In genomic region chr1:171234538-171234937, GRCm38 (mm10) we compare ENCODE assay signal across 23 mouse cellular contexts. TPM values are rescaled to one million over a fixed set of nuclear protein-coding genes. Genes with fewer than 3 reads are reported as not detected.
DNase-seq lines count a peak whose midpoint lies in the region; ATAC-seq and TF ChIP-seq lines count a peak whose summit lies in the region.
"Had no signal": no experiment of that assay in that cellular context is flagged by ENCODE, and none has a peak within 500 bp of the region (broad histone marks: within the 10 kb centered on the region; RNA-seq: fewer than 3 reads in every experiment).

No protein-coding gene starts in this region.

- WGBS in lung, postnatal 0 days, result 83% methylated on average over 4 of the region's 4 CpGs
- WGBS in liver, embryonic 13.5 days (ENCODE audit: insufficient replicate concordance), result 68% methylated on average over 4 of the region's 4 CpGs

- H3K9ac ChIP-seq in lung, postnatal 0 days (replicated peaks; ENCODE audit: low read depth), result no peak overlapping the region
- H3K9ac ChIP-seq in liver, embryonic 13.5 days, result no peak overlapping the region
- H3K9ac ChIP-seq: forebrain, embryonic 12.5 days; hindbrain, embryonic 15.5 days; limb, embryonic 12.5 days; lung, embryonic 15.5 days had no signal

- ATAC-seq in lung, postnatal 0 days, result no peak
- ATAC-seq in liver, embryonic 13.5 days (ENCODE audit: low read depth), result no peak
- ATAC-seq in megakaryocyte progenitor cell, adult 5-6 weeks (replicated peaks; ENCODE audit: poor library complexity), result peak; percentile 7; the same call in 1 of the 2 replicates
- no peak for ATAC-seq in inflammation-experienced regulatory T-cells, adult 6 months
- ATAC-seq: intestine, embryonic 16.5 days; midbrain, embryonic 16.5 days had no signal

- no peaks in the 10 kb centered on the region for H3K4me1 ChIP-seq in lung, postnatal 0 days (ENCODE audit: insufficient read depth, low read depth, low read length)
- peaks cover 3% of the 10 kb centered on the region for H3K4me1 ChIP-seq in brown adipose tissue, adult 24 weeks (ENCODE audit: control insufficient read depth, insufficient read depth, insufficient read length, low read length)
- peaks cover 62% of the 10 kb centered on the region for H3K4me1 ChIP-seq in liver, embryonic 13.5 days (replicated peaks)
- H3K4me1 ChIP-seq: hindbrain, embryonic 15.5 days; lung, embryonic 15.5 days had no signal

- H3K27ac ChIP-seq in lung, postnatal 0 days (ENCODE audit: low read length), result peak overlapping the region; percentile 87; the same call in 1 of the 2 replicates
- peak overlapping the region; percentile 54; the same call in 1 of the 2 replicates for H3K27ac ChIP-seq in brown adipose tissue, adult 24 weeks (replicated peaks; ENCODE audit: low read depth, low read length)
- H3K27ac ChIP-seq in liver, embryonic 13.5 days, result peak overlapping the region; percentile 71; the same call in 1 of the 2 replicates
- H3K27ac ChIP-seq: forebrain, embryonic 12.5 days; heart, embryonic 10.5 days; hindbrain, embryonic 15.5 days; limb, embryonic 12.5 days; lung, embryonic 15.5 days had no signal

- TF ChIP-seq CTCF in lung, postnatal 0 days (IDR thresholded peaks at IDR 0.05), result no peak

- H3K27me3 ChIP-seq in lung, postnatal 0 days (replicated peaks; ENCODE audit: insufficient read depth, low read length), result no peaks in the 10 kb centered on the region
- H3K27me3 ChIP-seq in liver, embryonic 13.5 days, result 0 out of 2 replicates have a peak, but pooled peaks cover 3% of the 10 kb centered on the region
- H3K27me3 ChIP-seq: forebrain, embryonic 12.5 days; hindbrain, embryonic 15.5 days; limb, embryonic 12.5 days; lung, embryonic 15.5 days had no signal

- H3K9me3 ChIP-seq in lung, postnatal 0 days (ENCODE audit: low read length), result no peaks in the 10 kb centered on the region
- no peaks in the 10 kb centered on the region for H3K9me3 ChIP-seq in liver, embryonic 13.5 days (replicated peaks)
- H3K9me3 ChIP-seq: forebrain, embryonic 12.5 days; heart, embryonic 10.5 days; hindbrain, embryonic 15.5 days; limb, embryonic 12.5 days; lung, embryonic 15.5 days had no signal

- peaks cover 38% of the 10 kb centered on the region for H3K36me3 ChIP-seq in lung, postnatal 0 days (ENCODE audit: insufficient read depth, low read length)
- H3K36me3 ChIP-seq in liver, embryonic 13.5 days, result peaks cover 57% of the 10 kb centered on the region

- TF ChIP-seq EP300 in lung, postnatal 0 days (IDR thresholded peaks at IDR 0.05), result no peak

- no peak overlapping the region for H3K4me3 ChIP-seq in lung, postnatal 0 days (ENCODE audit: low read depth, low read length)
- H3K4me3 ChIP-seq in brown adipose tissue, adult 24 weeks (ENCODE audit: insufficient read depth, low read depth, low read length), result no peak overlapping the region
- no peak overlapping the region for H3K4me3 ChIP-seq in liver, embryonic 13.5 days (replicated peaks)
- H3K4me3 ChIP-seq: forebrain, embryonic 12.5 days; heart, embryonic 10.5 days; hindbrain, embryonic 15.5 days; limb, embryonic 12.5 days; lung, embryonic 15.5 days had no signal

- H3K4me2 ChIP-seq in lung, postnatal 0 days (replicated peaks; ENCODE audit: low read depth, low read length), result no peak overlapping the region
- peak overlapping the region; percentile 41; the same call in 1 of the 2 replicates for H3K4me2 ChIP-seq in liver, embryonic 13.5 days
- H3K4me2 ChIP-seq: forebrain, embryonic 12.5 days; hindbrain, embryonic 15.5 days; limb, embryonic 12.5 days; lung, embryonic 15.5 days had no signal

- no peak for DNase-seq in lung, postnatal 0 days (ENCODE audit: low spot score)
- DNase-seq in lung, adult 18-20 months, result no peak
- DNase-seq in liver, embryonic 13.5 days, result no peak
- DNase-seq in adrenal gland, adult (ENCODE audit: inconsistent age in 2 of 2, low spot score in 1 of 2), result no peak
- no peak for DNase-seq in adrenal gland, postnatal 25 days
- DNase-seq: adrenal gland, postnatal 10 days; cerebellum, adult 18-20 months; gastrocnemius, postnatal 10 days; kidney, postnatal 36 days; right cerebral cortex, postnatal 14 days; thymus, postnatal 36 days had no signal

RNA-seq across cellular contexts. Expression of gene Fcer1g, which starts 0.4 kb away (rescaled TPM):
- 121 and 130 TPM in 2 replicates for polyA plus RNA-seq in lung, postnatal 0 days (2015; fragmentation: Nextera tagmentation; extraction: Ambion mirVana)
- polyA plus RNA-seq in brown adipose tissue, adult 24 weeks (2012; ENCODE audit: insufficient read depth, insufficient read length, missing spikeins), result 29.3 and 35.1 TPM in 2 replicates
- polyA plus RNA-seq in liver, embryonic 13.5 days (2015; fragmentation: Nextera tagmentation; extraction: Ambion mirVana), result 68.2 and 69.6 TPM in 2 replicates
- 293 and 379 TPM in 2 replicates for total RNA-seq in megakaryocyte progenitor cell, adult 5-6 weeks (2015)
- 101 and 178 TPM in 2 replicates for total RNA-seq in megakaryocyte progenitor cell, adult 5-6 weeks (2017)
- 10 to 100 TPM in 1 of 3 experiments, not detected in 2; 10.7 TPM for polyA plus RNA-seq in inflammation-experienced regulatory T-cells, adult 6 months (2017; shearing (Covaris generic))
- 11.1 and 13.7 TPM in 2 replicates for total RNA-seq in adrenal gland, postnatal 25 days (2021)
- polyA plus RNA-seq: C2C12 had no signal

RNA-seq across cellular contexts. Expression of gene Apoa2, which starts 9.7 kb away (rescaled TPM):
- polyA plus RNA-seq in lung, postnatal 0 days (2015; fragmentation: Nextera tagmentation; extraction: Ambion mirVana), result 2.3 and 5.5 TPM in 2 replicates
- 3.5 and 19.0 TPM in 2 replicates for polyA plus RNA-seq in brown adipose tissue, adult 24 weeks (2012; ENCODE audit: insufficient read depth, insufficient read length, missing spikeins)
- 3,578 and 3,897 TPM in 2 replicates for polyA plus RNA-seq in liver, embryonic 13.5 days (2015; fragmentation: Nextera tagmentation; extraction: Ambion mirVana)
- 0.94 and 2.3 TPM in 2 replicates for total RNA-seq in megakaryocyte progenitor cell, adult 5-6 weeks (2015)
- not detected in 2 replicates for total RNA-seq in megakaryocyte progenitor cell, adult 5-6 weeks (2017)
- polyA plus RNA-seq in inflammation-experienced regulatory T-cells, adult 6 months (2017; shearing (Covaris generic)), result not detected
- 2.1 and 105 TPM in 2 replicates for total RNA-seq in adrenal gland, postnatal 25 days (2021)
- total RNA-seq: neutrophil, adult 5-6 weeks had no signal
- polyA plus RNA-seq: C2C12 had no signal

RNA-seq across cellular contexts. Expression of gene Tomm40l, which starts 12.2 kb away (rescaled TPM):
- polyA plus RNA-seq in lung, postnatal 0 days (2015; fragmentation: Nextera tagmentation; extraction: Ambion mirVana), result 14.9 and 17.1 TPM in 2 replicates
- polyA plus RNA-seq in brown adipose tissue, adult 24 weeks (2012; ENCODE audit: insufficient read depth, insufficient read length, missing spikeins), result 59.3 and 65.5 TPM in 2 replicates
- 19.3 and 21.4 TPM in 2 replicates for polyA plus RNA-seq in liver, embryonic 13.5 days (2015; fragmentation: Nextera tagmentation; extraction: Ambion mirVana)
- 13.0 and 15.4 TPM in 2 replicates for total RNA-seq in megakaryocyte progenitor cell, adult 5-6 weeks (2015)
- 18.2 and 25.7 TPM in 2 replicates for total RNA-seq in megakaryocyte progenitor cell, adult 5-6 weeks (2017)
- polyA plus RNA-seq in inflammation-experienced regulatory T-cells, adult 6 months (2017; shearing (Covaris generic)), result 10 to 100 TPM; 24.1 to 34.6 (median 28.7) TPM
- total RNA-seq in adrenal gland, postnatal 25 days (2021), result 32.9 and 43.7 TPM in 2 replicates

RNA-seq across cellular contexts. Expression of gene Adamts4, which starts 15.7 kb away (rescaled TPM):
- 2.7 and 3.3 TPM in 2 replicates for polyA plus RNA-seq in lung, postnatal 0 days (2015; fragmentation: Nextera tagmentation; extraction: Ambion mirVana)
- polyA plus RNA-seq in brown adipose tissue, adult 24 weeks (2012; ENCODE audit: insufficient read depth, insufficient read length, missing spikeins), result 0.50 and 1.2 TPM in 2 replicates
- 0.43 and 0.46 TPM in 2 replicates for polyA plus RNA-seq in liver, embryonic 13.5 days (2015; fragmentation: Nextera tagmentation; extraction: Ambion mirVana)
- total RNA-seq in megakaryocyte progenitor cell, adult 5-6 weeks (2015), result not detected in 2 replicates
- total RNA-seq in megakaryocyte progenitor cell, adult 5-6 weeks (2017), result not detected in 2 replicates
- under 1 TPM in 1 of 3 experiments, not detected in 2; 0.09 TPM for polyA plus RNA-seq in inflammation-experienced regulatory T-cells, adult 6 months (2017; shearing (Covaris generic))
- 0.62 and 0.67 TPM in 2 replicates for total RNA-seq in adrenal gland, postnatal 25 days (2021)

RNA-seq across cellular contexts. Expression of gene Ndufs2, which starts 16.6 kb away (rescaled TPM):
- polyA plus RNA-seq in lung, postnatal 0 days (2015; fragmentation: Nextera tagmentation; extraction: Ambion mirVana), result 172 and 188 TPM in 2 replicates
- 1,478 and 1,710 TPM in 2 replicates for polyA plus RNA-seq in brown adipose tissue, adult 24 weeks (2012; ENCODE audit: insufficient read depth, insufficient read length, missing spikeins)
- 152 and 167 TPM in 2 replicates for polyA plus RNA-seq in liver, embryonic 13.5 days (2015; fragmentation: Nextera tagmentation; extraction: Ambion mirVana)
- total RNA-seq in megakaryocyte progenitor cell, adult 5-6 weeks (2015), result 255 and 280 TPM in 2 replicates
- 323 and 395 TPM in 2 replicates for total RNA-seq in megakaryocyte progenitor cell, adult 5-6 weeks (2017)
- 100 to 1,000 TPM; 106 to 120 (median 119) TPM for polyA plus RNA-seq in inflammation-experienced regulatory T-cells, adult 6 months (2017; shearing (Covaris generic))
- 565 and 662 TPM in 2 replicates for total RNA-seq in adrenal gland, postnatal 25 days (2021)

Comparison
In these comparisons a context has a peak if more than half of its experiments do, and no peak if none do; other contexts are left out.
1. RNA of gene Apoa2, which starts 9.7 kb away (polyA plus RNA-seq): 3,578 to 3,897 TPM in liver, embryonic 13.5 days; 3.5 to 19.0 TPM in brown adipose tissue, adult 24 weeks, 2.3 to 5.5 TPM in lung, postnatal 0 days and not detected in inflammation-experienced regulatory T-cells, adult 6 months; every median in the first group is over 100 times any median in the second.
2. Peak in every context shown above with its lines, with median percentiles within 50 percentile points of each other: H3K27ac ChIP-seq.